Mouse (Mus musculus) layer of hippocampus, postnatal 14 days (tissue): Measurements from ENCODE around the gene Dkk3. TPM values are rescaled to one million over a fixed set of nuclear protein-coding genes. Genes with fewer than 3 reads are reported as not detected.
"Not testable (repeated sequence)": the region's sequence is repeated elsewhere in the genome, so short reads cannot be mapped to it uniquely, and the experiment has no call there.

ENCODE experiments used
- DNase-seq, 2 experiments: peaks; one replicate each; pipeline ENCODE4 v3.0.0; 2021 to 2022; ENCODE audit warnings: low spot score in 2 of 2, mixed read lengths in 1 of 2
- total RNA-seq, 2 experiments: library from RNA; stranded (reverse); gene quantifications; 2 replicates each; pipeline ENCODE4 v1.2.3; 2021

Dkk3 gene
- total RNA-seq, 2 experiments from 2014 or later, result 162 to 171 TPM

DNA sequence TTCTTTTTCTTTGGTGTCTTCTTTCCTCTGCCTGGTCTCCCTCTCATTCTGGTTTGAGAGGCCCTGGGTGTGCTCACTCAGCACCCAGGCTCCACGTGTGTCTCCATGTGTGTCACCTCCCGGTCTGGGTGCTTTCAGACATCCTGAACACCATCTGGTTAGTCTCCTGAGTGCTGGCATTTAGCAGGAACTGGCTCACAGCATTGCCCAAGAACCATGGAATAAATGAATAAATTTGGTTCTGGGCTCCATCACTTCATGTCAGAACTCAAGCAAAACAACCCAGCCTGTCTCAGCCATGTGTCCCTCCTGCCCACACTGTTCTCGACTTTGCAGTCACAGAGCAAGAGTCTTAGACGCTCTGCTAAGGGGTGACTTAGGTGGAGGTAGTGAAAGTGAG lies 13.8 kb upstream of the Dkk3 start:
- DNase-seq, result peak in 1 of 2 experiments; percentile 53

DNA sequence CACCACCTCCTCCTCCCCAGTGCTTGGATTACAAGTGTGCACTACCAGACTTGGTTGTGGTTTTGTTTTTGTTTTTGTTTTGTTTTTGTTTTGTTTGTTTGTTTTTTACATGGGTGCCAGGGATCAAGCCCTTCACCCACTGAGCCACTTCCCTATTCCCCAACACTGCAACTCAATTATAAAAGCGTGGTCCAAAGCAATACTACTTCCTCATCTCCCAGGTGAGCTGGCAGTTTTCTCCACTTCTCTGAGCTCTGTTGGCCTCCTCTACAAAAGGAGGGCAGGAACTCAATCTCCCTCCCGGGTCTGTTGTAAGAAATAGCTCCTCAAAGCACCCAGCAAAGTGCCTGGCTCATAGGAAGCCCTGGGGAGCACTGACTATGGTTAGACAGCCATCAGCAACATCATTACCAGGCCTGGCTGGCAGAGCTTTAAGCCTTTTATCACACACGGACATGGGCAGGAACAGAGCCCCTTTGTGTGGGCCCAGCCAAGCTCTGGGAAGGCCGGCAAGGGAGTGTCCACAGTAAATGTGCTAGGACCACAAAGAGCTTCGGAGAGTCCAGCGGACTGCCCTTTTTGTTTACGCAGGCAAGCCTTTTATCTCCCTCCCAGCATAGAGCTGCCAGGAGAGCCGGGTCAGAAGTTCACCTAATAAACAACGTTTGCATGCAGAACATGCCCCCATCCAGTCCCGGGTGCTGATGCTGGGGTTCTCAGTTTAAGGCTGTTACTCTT lies 11.3 kb upstream of the Dkk3 start:
- peak in 1 of 2 experiments; percentile 70 for DNase-seq

DNA sequence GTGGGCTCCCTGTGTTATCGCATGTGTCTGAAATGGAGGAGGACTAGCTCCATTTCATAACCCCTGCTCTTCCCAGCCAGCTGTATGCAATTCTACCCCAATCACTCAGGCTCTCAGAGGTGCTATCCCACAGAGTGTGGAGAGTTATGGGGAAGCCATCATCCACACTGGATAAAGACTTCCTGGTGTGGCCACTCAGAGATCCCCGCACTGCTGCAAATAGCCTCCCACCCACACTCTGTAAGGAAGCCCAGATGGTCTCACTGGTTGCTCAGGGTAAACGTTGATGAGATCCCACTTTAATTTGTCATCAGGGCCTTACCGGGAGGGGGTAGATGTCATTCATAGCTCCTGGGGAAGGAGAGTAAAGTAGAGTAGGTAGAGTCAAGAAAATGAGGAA lies 6.7 kb upstream of the Dkk3 start:
- no peak for DNase-seq

- not testable (repeated sequence) for DNase-seq
Observed at GRCm38 (mm10) chr7:112165032-112165431, 6.2 kb upstream of the Dkk3 start.

GRCm38 (mm10) chr7:112164430-112164829 lies 5.6 kb upstream of the Dkk3 start:
- DNase-seq, result no peak

- no peak for DNase-seq
Observed at GRCm38 (mm10) chr7:112159835-112160234, 978 bp upstream of the Dkk3 start.

GRCm38 (mm10) chr7:112158316-112158741 lies 528 bp downstream of the Dkk3 start:
- DNase-seq, result no peak

DNA sequence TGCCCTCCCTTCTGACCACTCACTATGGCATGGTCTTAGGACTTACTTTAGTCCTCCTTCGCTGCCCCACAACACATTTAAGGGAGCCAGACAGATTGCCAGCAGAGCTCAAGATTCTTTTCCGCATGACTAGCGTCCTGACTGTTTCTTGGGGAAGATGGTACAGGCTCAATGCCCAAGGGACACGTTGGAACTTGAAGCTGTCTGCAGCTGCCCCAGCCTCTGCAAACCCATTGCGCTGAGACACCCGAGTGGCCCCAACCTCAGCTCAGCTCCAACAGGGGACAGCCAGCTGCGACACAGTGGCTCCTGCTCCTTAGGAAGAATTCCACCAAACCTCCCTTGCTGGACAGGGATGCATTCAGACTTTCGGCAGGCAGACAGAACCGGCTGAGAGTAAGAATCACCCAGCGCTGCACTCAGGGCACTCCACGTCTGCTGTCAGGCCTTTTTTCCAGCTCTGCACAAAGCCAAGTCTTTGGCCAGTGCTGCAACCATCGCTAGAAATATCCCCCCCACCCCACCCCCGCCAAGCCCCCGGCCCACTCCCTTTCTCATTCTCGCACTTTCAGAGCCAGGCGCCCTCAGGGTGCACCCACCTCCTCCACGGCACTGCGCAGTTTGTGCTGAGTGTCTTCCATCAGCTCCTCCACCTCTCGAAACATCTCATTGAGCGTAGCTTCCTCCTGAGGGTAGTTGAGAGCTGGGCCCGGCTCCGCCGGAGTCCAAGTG lies 1.1 kb downstream of the Dkk3 start:
- DNase-seq, result no peak

DNA sequence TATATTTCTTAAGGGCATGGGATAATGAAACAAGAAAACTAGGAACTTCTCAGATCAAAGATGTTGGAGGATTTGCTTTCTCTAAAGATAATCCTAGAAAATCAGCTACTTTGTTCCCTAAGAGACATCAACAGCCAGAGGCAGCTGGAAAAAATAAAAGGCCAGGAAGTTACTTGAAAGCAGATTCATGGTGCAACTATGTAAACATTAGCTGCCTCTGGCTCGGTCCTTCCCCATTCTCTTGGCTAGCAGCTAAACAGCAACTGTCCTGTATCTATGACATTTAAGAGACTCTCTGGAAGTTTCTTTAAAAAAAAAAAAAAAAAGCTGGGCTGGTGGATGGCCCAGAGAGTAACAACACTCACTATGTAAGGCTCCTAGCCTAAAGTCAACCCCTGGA lies 3.7 kb downstream of the Dkk3 start:
- no peak for DNase-seq

- no peak for DNase-seq
Observed at GRCm38 (mm10) chr7:112154445-112154844, 4.4 kb downstream of the Dkk3 start.

DNA sequence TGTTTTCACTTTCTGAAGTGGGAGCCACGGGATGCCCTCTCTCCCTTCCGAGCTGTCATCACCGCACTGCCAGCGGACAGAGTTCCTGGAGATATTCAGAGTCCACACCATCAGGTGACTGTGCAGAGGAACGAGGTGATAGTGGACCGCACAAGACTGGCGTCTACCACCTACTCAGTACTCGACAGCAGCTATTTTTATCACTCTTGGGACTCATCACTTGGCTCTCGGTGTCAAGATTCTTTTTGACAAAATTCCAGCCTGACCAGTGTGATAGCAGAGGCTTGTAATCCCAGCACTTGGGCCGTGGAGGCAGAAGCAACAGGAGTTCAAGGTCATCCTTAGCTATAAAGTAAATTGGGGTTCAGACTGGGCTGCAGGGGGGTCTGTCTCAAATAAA lies 9.7 kb downstream of the Dkk3 start:
- no peak for DNase-seq

GRCm38 (mm10) chr7:112147979-112148378 lies 10.9 kb downstream of the Dkk3 start:
- no peak for DNase-seq

- no peak for DNase-seq
Observed at GRCm38 (mm10) chr7:112144646-112145179, 14.1 kb downstream of the Dkk3 start.

- no peak for DNase-seq
Observed at GRCm38 (mm10) chr7:112143978-112144377, 14.9 kb downstream of the Dkk3 start.

DNA sequence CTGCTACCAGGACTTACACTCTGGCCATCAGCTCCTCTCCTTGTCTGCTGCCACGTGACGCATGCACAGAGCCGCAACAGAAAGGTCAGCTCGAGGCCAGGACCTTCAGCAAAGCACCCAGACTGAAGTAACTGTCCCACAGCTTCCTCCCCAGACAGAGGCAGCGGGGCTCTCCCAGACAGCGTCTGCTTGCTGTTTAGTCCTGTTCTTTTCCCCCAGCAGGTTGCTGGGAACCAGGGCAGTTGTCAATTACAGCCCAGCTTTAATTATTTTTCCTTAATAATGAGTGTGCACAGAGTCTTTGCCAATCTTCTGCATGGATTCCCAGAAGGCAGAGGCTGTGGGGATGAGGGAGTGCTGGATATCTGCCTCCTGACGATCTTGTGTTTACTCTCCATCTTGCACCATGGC lies 15.8 kb downstream of the Dkk3 start:
- DNase-seq, result peak in 1 of 2 experiments; percentile 47

DNA sequence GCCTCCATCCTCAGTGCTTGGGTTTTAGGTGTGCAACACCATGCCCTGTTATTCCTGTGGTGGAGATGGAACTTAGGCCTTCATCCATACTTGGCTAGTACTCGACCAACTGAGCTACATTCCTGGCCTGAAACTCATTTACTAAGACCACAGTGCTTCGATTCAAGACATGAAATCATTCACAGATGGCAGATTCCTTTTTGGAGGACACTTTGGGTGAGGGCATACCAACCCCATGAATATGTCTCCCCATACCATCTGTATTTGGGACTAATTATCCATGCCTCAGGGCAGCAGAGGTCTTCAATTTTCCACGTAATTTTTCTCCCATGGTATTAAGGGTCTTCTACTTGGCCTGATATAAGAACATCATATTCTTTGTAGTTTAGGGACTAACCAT lies 16.2 kb downstream of the Dkk3 start:
- no peak for DNase-seq

DNA sequence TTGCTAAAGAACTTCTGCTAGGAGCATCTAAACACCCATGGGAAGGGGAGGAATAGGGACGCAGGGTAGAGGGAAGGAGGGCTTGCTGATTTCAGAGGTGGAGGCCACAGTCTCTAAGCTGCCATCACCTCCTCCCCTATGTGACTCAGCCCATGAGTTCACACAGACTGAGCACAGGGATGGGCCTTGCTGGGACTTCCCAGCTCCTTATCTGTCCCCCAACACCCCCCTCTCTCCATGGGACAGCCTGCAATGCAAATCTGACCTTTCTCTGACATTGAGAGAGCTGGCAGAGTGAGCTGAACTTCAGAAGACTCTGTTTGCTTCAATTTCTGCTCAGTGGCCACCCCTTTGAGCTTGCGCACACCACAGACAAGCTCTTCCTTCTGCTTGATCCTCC lies 18.1 kb downstream of the Dkk3 start:
- DNase-seq, result no peak

- DNase-seq, result no peak
Observed at GRCm38 (mm10) chr7:112138509-112139405, 20.1 kb downstream of the Dkk3 start.

GRCm38 (mm10) chr7:112138168-112138508 lies 20.7 kb downstream of the Dkk3 start:
- no peak for DNase-seq

DNA sequence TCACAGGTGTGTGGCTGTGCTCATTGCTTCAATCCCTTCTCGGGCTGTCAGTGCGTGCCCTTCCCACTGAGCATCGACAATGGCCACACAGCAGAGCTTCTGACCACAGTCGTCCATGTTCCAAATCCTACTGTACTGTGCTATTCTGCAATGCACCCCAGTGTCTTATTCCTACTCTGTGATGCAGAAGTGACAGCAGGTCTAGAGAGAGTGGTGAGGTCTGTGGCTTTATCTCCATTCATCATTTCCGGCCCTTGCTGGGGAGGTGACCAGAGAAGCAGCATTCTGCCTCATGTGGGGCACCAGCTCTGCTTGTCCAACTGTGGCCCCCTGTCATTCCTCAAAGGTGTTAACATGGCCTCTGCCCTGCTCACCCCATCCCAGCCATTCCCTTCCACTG lies 22.3 kb downstream of the Dkk3 start:
- DNase-seq, result no peak

DNA sequence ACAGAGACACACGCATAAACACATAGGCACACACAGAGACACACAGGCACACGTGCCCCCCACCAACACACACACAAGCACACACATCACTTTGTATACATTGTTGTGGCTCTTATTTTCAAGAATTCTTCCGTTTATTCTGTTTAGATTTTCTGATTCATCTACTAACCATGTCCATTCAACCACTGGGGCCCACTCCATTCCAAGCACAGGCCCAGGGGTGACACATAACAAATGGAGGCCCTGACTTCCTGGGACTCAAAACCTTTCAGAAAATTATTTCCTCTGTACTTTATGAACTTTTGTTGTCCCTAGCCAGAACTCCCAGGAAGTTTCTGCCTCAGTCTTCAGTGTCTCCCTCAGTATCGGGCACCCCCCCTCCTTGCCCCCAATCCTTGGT lies 23.7 kb downstream of the Dkk3 start:
- no peak for DNase-seq
